Mouse (Mus musculus) MN1 (cell line): Measurements from ENCODE around the gene Rab6a.

Source experiments
- DNase-seq: peaks from one replicate; pipeline ENCODE4 v3.0.0-alpha.2; 2016; ENCODE audit warnings: low spot score

The Rab6a gene

GRCm38 (mm10) chr7:100684081-100684480, 76.9 kb downstream of the Rab6a start:
- DNase-seq, result no peak

GRCm38 (mm10) chr7:100684538-100684937, 77.3 kb downstream of the Rab6a start:
- peak; percentile 71 for DNase-seq

- DNase-seq, result peak; percentile 81
These were observed 78.1 kb downstream of the Rab6a start for GRCm38 (mm10) chr7:100685061-100686030.

GRCm38 (mm10) chr7:100688471-100688870, 81.3 kb downstream of the Rab6a start:
- DNase-seq, result no peak
